Mouse (Mus musculus) small intestine, adult 2 months (tissue): Measurements from ENCODE around the gene Lmnb2.

Source experiments
- CTCF ChIP-seq: fragments of 200-500 bp; IDR thresholded peaks from 2 replicates; pipeline ENCODE4 v1.5.1; 2012; ENCODE audit warnings: low read depth, mild to moderate bottlenecking, control low read depth, inconsistent platforms, low read length, moderate library complexity, mixed read lengths; ENCODE audit not compliant: insufficient replicate concordance, insufficient read length; ENCODE audit errors: extremely low read depth
- POLR2A ChIP-seq: fragments of 200-500 bp; IDR thresholded peaks from 2 replicates; pipeline ENCODE4 v1.6.1; 2012; ENCODE audit warnings: low read depth, mild to moderate bottlenecking, control low read depth, inconsistent platforms, low read length, moderate library complexity

DNA sequence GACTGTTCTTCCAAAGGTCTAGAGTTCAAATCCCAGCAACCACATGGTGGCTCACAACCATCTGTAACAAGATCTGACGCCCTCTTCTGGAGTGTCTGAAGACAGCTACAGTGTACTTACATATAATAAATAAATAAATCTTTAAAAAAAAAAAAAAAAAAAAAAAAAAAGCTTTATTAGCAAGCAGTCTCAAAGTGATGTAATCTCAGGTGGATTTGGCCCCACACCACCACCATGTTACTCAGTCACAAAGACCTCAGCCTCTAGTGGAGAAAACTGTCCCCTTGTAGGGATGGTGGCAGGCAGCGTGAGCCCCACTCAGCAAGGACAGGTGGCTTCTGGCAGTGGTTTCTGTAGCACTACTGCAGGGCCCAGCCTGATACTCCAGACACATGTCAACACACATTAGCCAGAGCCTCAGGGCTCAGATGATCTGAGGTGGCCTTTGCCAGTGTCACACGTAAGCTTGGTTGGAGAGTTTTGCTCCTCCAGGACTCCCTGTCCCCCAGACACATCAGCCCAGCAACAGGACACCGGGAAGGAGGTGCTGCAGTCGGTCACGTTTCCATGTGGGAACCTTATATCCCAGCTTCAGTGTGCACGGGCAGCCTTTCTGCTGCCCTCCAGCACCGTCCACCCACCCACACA, 4.6 kb downstream of the Lmnb2 start:
- TF ChIP-seq CTCF (no peak), POLR2A (no peak; the same call in 1 of the 2 replicates)
